Mouse (Mus musculus) forebrain, embryonic 11.5 days (tissue): ENCODE data around the gene Acsm4. TPM values are rescaled to one million over a fixed set of nuclear protein-coding genes. Genes with fewer than 3 reads are reported as not detected.

Experiments
- ATAC-seq: fragments of 200-750 bp; cut with Nextera tagmentation; replicated peaks from 2 replicates; pipeline ENCODE4 v1.8.0; 2017; ENCODE audit warnings: moderate TSS enrichment; ENCODE audit not compliant: low FRiP score
- DNase-seq: peaks from one replicate; pipeline ENCODE4 v3.0.0-alpha.2; 2017; ENCODE audit warnings: low spot score
- H3K27ac ChIP-seq: fragments of 300-500 bp; sonication (generic); 2 replicates; pipeline ENCODE4 v1.5.1; 2014; ENCODE audit warnings: low read depth, low read length
- H3K27me3 ChIP-seq: fragments of 300-500 bp; sonication (generic); 2 replicates; pipeline ENCODE4 v1.6.1; 2014; ENCODE audit warnings: mild to moderate bottlenecking, low read length, mixed read lengths; ENCODE audit not compliant: control insufficient read depth, insufficient read depth
- H3K36me3 ChIP-seq: fragments of 300-500 bp; sonication (generic); 2 replicates; pipeline ENCODE4 v1.6.1; 2014; ENCODE audit warnings: mild to moderate bottlenecking, low read length, moderate library complexity, mixed read lengths; ENCODE audit not compliant: control insufficient read depth, insufficient read depth
- H3K4me1 ChIP-seq: fragments of 300-500 bp; sonication (generic); replicated peaks from 2 replicates; pipeline ENCODE4 v1.6.1; 2014; ENCODE audit warnings: low read length, mixed read lengths; ENCODE audit not compliant: control insufficient read depth, insufficient read depth
- H3K4me2 ChIP-seq: fragments of 300-500 bp; sonication (generic); 2 replicates; pipeline ENCODE4 v1.6.1; 2014; ENCODE audit warnings: low read depth, mild to moderate bottlenecking, low read length, moderate library complexity, mixed read lengths; ENCODE audit not compliant: severe bottlenecking
- H3K4me3 ChIP-seq: fragments of 300-500 bp; sonication (generic); 2 replicates; pipeline ENCODE4 v1.5.1; 2014; ENCODE audit warnings: low read depth, low read length
- H3K9ac ChIP-seq: fragments of 300-500 bp; sonication (generic); 2 replicates; pipeline ENCODE4 v1.6.1; 2014; ENCODE audit warnings: low read length
- H3K9me3 ChIP-seq: fragments of 300-500 bp; sonication (generic); 2 replicates; pipeline ENCODE4 v1.6.1; 2016; ENCODE audit warnings: low read length, mixed read lengths; ENCODE audit not compliant: control insufficient read depth
- WGBS: fragments of 180-500 bp; shearing (Covaris S2); extraction: QIAGEN DNeasy Blood & Tissue Kit; methylation state at CpG from one replicate; pipeline ENCODE4 v1.1.7; 2014; 5-methylcytosine and 5-hydroxymethylcytosine counted together
- polyA plus RNA-seq: library from polyadenylated mRNA; unstranded; fragments of >200 nt; fragmentation: Nextera tagmentation; extraction: Ambion mirVana; gene quantifications from 2 replicates; pipeline ENCODE4 v1.2.1, GENCODE M21; 2014

The Acsm4 gene
- polyA plus RNA-seq, 1 experiment from 2014 or later: 0.92 TPM

- peak; percentile 40; the same call in 1 of the 2 replicates for ATAC-seq
- no peak overlapping the region for H3K27ac ChIP-seq
- no peak overlapping the region for H3K4me3 ChIP-seq
These were observed 54.5 kb downstream of the Acsm4 start for GRCm38 (mm10) chr7:119744321-119744720.

GRCm38 (mm10) chr7:119745869-119746268 lies 56.0 kb downstream of the Acsm4 start:
- ATAC-seq (no peak), DNase-seq (no peak)
- Histone ChIP-seq H3K27me3 (no peaks in the 10 kb centered on the region), H3K9me3 (no peaks in the 10 kb centered on the region), H3K4me3 (no peak overlapping the region), H3K9ac (no peak overlapping the region), H3K4me2 (no peak overlapping the region), H3K4me1 (no peaks in the 10 kb centered on the region), H3K36me3 (no peaks in the 10 kb centered on the region), H3K27ac (no peak overlapping the region)
- 88% methylated on average over 1 of the region's 1 CpGs for WGBS

More at GRCm38 (mm10) chr7:119744321-119744720, 54.5 kb downstream of the Acsm4 start:
- Histone ChIP-seq H3K9ac (no peak overlapping the region), H3K4me2 (peak overlapping the region; percentile 36; the same call in 1 of the 2 replicates), H3K27me3 (no peaks in the 10 kb centered on the region), H3K36me3 (no peaks in the 10 kb centered on the region), H3K9me3 (no peaks in the 10 kb centered on the region), H3K4me1 (no peaks in the 10 kb centered on the region)
- peak; percentile 73 for DNase-seq
- 8% methylated on average over 34 of the region's 34 CpGs for WGBS

- no peaks in the 10 kb centered on the region for H3K4me1 ChIP-seq
- no peak overlapping the region for H3K27ac ChIP-seq
- ATAC-seq (no peak), DNase-seq (no peak)
- no peak overlapping the region for H3K4me2 ChIP-seq
- H3K9me3 ChIP-seq: no peaks in the 10 kb centered on the region
- 82% methylated on average over 2 of the region's 2 CpGs for WGBS
- H3K27me3 ChIP-seq: no peaks in the 10 kb centered on the region
- no peaks in the 10 kb centered on the region for H3K36me3 ChIP-seq
- H3K9ac ChIP-seq: no peak overlapping the region
- no peak overlapping the region for H3K4me3 ChIP-seq
These were observed 58.9 kb downstream of the Acsm4 start for GRCm38 (mm10) chr7:119748761-119749160.

- H3K27me3 ChIP-seq: no peaks in the 10 kb centered on the region
- H3K9ac ChIP-seq: no peak overlapping the region
- WGBS: 67% methylated on average over 2 of the region's 2 CpGs
- H3K9me3 ChIP-seq: no peaks in the 10 kb centered on the region
- no peak overlapping the region for H3K27ac ChIP-seq
- no peaks in the 10 kb centered on the region for H3K36me3 ChIP-seq
- no peak overlapping the region for H3K4me3 ChIP-seq
- no peaks in the 10 kb centered on the region for H3K4me1 ChIP-seq
- no peak for ATAC-seq
- DNase-seq: no peak
- H3K4me2 ChIP-seq: no peak overlapping the region
These were observed 60.1 kb downstream of the Acsm4 start for GRCm38 (mm10) chr7:119749942-119750341.

GRCm38 (mm10) chr7:119753696-119754095 lies 63.9 kb downstream of the Acsm4 start:
- Histone ChIP-seq H3K4me1 (no peaks in the 10 kb centered on the region), H3K4me3 (no peak overlapping the region), H3K4me2 (no peak overlapping the region), H3K9ac (no peak overlapping the region), H3K36me3 (no peaks in the 10 kb centered on the region), H3K27ac (no peak overlapping the region), H3K9me3 (no peaks in the 10 kb centered on the region), H3K27me3 (no peaks in the 10 kb centered on the region)
- no peak for ATAC-seq
- 87% methylated on average over 1 of the region's 1 CpGs for WGBS
- DNase-seq: no peak

GRCm38 (mm10) chr7:119760527-119760951 lies 70.7 kb downstream of the Acsm4 start, which contains the start of gene Acsm3:
Gene Acsm3, plus strand, starts transcription at chr7:119760923.
- Histone ChIP-seq H3K27ac (no peak within 1 kb of the TSS), H3K4me1 (no peaks in the 10 kb centered on the region), H3K4me2 (no peak within 1 kb of the TSS), H3K4me3 (no peak within 1 kb of the TSS), H3K27me3 (no peaks in the 10 kb centered on the region), H3K36me3 (no peaks in the 10 kb centered on the region), H3K9me3 (no peaks in the 10 kb centered on the region), H3K9ac (no peak within 1 kb of the TSS)
- no peak for DNase-seq
- no peak for ATAC-seq
- WGBS: 87% methylated on average over 11 of the region's 11 CpGs

- H3K36me3 ChIP-seq: no peaks in the 10 kb centered on the region
- H3K9ac ChIP-seq: no peak overlapping the region
- no peaks in the 10 kb centered on the region for H3K4me1 ChIP-seq
- no peak overlapping the region for H3K4me3 ChIP-seq
- H3K9me3 ChIP-seq: no peaks in the 10 kb centered on the region
- H3K27ac ChIP-seq: no peak overlapping the region
- no peaks in the 10 kb centered on the region for H3K27me3 ChIP-seq
- ATAC-seq (no peak), DNase-seq (no peak)
- H3K4me2 ChIP-seq: no peak overlapping the region
- 77% methylated on average over 4 of the region's 4 CpGs for WGBS
These were observed 72.4 kb downstream of the Acsm4 start for GRCm38 (mm10) chr7:119762166-119762697.

Other genes with a start within 250 kb of the Acsm4 start
- gene Gp2, start 230.7 kb upstream of the Acsm4 start, polyA plus RNA-seq: not detected in 2 replicates
- not detected in 2 replicates for gene Umod, start 210.7 kb upstream of the Acsm4 start, polyA plus RNA-seq
- gene Acsm5, start 170.6 kb upstream of the Acsm4 start, polyA plus RNA-seq: not detected in 2 replicates
- gene Pdilt, start 166.5 kb upstream of the Acsm4 start, polyA plus RNA-seq: not detected in 2 replicates
- not detected in 2 replicates for gene Acsm2, start 135.7 kb upstream of the Acsm4 start, polyA plus RNA-seq
- gene Acsm1, start 83.0 kb upstream of the Acsm4 start, polyA plus RNA-seq: not detected in 2 replicates
- gene Thumpd1, start 30.8 kb downstream of the Acsm4 start, polyA plus RNA-seq: 101 TPM in 2 replicates
- gene Acsm3, start 70.9 kb downstream of the Acsm4 start, polyA plus RNA-seq: 0.17 and 0.84 TPM in 2 replicates
- gene Rexo5, start 104.0 kb downstream of the Acsm4 start, polyA plus RNA-seq: 24.9 and 27.5 TPM in 2 replicates
- 39.1 and 43.1 TPM in 2 replicates for gene Eri2, start 104.0 kb downstream of the Acsm4 start, polyA plus RNA-seq
- gene Lyrm1, start 205.8 kb downstream of the Acsm4 start, polyA plus RNA-seq: 9.6 and 10.2 TPM in 2 replicates
- gene Dcun1d3, start 206.3 kb downstream of the Acsm4 start, polyA plus RNA-seq: 9.4 and 10.2 TPM in 2 replicates